Mouse (Mus musculus) C2C12 (cell line): Measurements from ENCODE around the gene Fam186b. TPM values are rescaled to one million over a fixed set of nuclear protein-coding genes. Genes with fewer than 3 reads are reported as not detected.
"Not testable (repeated sequence)": the region's sequence is repeated elsewhere in the genome, so short reads cannot be mapped to it uniquely, and the experiment has no call there.

Source experiments
- H3K27me3 ChIP-seq: one replicate; pipeline ENCODE4 v1.6.1; 2011; ENCODE audit not compliant: control insufficient read depth, insufficient read depth, insufficient read length
- H3K36me3 ChIP-seq: one replicate; pipeline ENCODE4 v1.6.1; 2011; ENCODE audit not compliant: control insufficient read depth, insufficient read depth
- H3K4me3 ChIP-seq: one replicate; pipeline ENCODE4 v1.5.1; 2011; ENCODE audit warnings: mild to moderate bottlenecking, control low read depth; ENCODE audit not compliant: poor library complexity, insufficient read depth, severe bottlenecking
- H3K79me2 ChIP-seq: one replicate; pipeline ENCODE4 v1.6.1; 2011; ENCODE audit not compliant: control insufficient read depth, insufficient read depth
- H3K79me3 ChIP-seq: one replicate; pipeline ENCODE4 v1.6.1; 2011; ENCODE audit warnings: low read depth, control low read depth
- H3ac ChIP-seq: one replicate; pipeline ENCODE3; 2011; ENCODE audit warnings: low read depth; ENCODE audit not compliant: control insufficient read depth, insufficient read length
- CEBPB ChIP-seq: IDR thresholded peaks from one replicate; pipeline ENCODE4 v1.6.1; 2011; ENCODE audit warnings: low read depth, mild to moderate bottlenecking, control low read depth, moderate library complexity
- CTCF ChIP-seq: IDR thresholded peaks from one replicate; pipeline ENCODE4 v1.5.1; 2011; ENCODE audit not compliant: control insufficient read depth, insufficient read depth, insufficient read length
- FOSL1 ChIP-seq: IDR thresholded peaks from one replicate; pipeline ENCODE4 v1.8.0; 2011; ENCODE audit warnings: mild to moderate bottlenecking, low read length; ENCODE audit not compliant: poor library complexity, insufficient read depth, severe bottlenecking
- MAX ChIP-seq: IDR thresholded peaks from one replicate; pipeline ENCODE4 v1.6.1; 2011; ENCODE audit warnings: mild to moderate bottlenecking, control low read depth
- MYOD1 ChIP-seq: IDR thresholded peaks from one replicate; pipeline ENCODE4 v1.6.1; 2011; ENCODE audit warnings: low read depth; ENCODE audit not compliant: control insufficient read depth, insufficient read length
- MYOG ChIP-seq: IDR thresholded peaks from one replicate; pipeline ENCODE4 v1.6.1; 2011; ENCODE audit not compliant: control insufficient read depth, insufficient read length; ENCODE audit errors: extremely low read depth
- USF1 ChIP-seq: IDR thresholded peaks from one replicate; pipeline ENCODE4 v1.6.1; 2011; ENCODE audit warnings: low read depth, mild to moderate bottlenecking, control low read depth, moderate library complexity
- polyA plus RNA-seq: library from polyadenylated mRNA; unstranded; fragments of >200 nt; fragmentation: generic; extraction: Trizol; gene quantifications from one replicate; pipeline ENCODE4 v1.2.1, GENCODE M21; 2012; ENCODE audit warnings: missing spikeins

Gene Fam186b
- polyA plus RNA-seq, 1 experiment: not detected

DNA sequence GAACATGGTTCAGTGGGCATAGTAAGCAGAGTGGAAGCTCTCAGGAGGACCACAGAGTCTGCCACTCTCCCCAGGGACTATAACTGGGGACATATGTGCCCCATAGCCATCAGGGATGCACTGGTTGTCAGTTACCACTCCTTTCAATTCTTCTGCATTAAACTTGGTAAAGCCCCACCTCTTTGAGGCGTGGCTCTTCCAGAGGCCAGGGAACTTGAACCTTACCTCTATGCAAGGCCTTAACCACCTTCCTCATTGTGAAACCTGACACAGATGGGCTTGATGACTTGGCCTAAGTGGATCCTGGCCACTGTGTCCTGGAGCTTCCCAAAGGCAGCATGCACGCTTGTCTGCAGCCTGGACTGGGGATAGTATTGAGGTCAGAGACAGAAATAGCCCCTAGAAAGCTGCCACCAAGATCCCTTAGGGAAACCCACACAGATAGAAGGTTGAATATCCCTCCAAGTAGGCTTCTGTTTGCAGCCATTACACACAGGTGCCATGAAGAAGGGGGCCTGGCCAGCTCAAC, 41.1 kb downstream of the Fam186b start:
- TF ChIP-seq CEBPB (no peak), CTCF (no peak), USF1 (no peak)
- H3K27me3 ChIP-seq: no peaks in the 10 kb centered on the region
- peaks cover 3% of the 10 kb centered on the region for H3K79me3 ChIP-seq
- H3K36me3 ChIP-seq: peaks cover 5% of the 10 kb centered on the region
- H3K4me3 ChIP-seq: no peak overlapping the region
- H3K79me2 ChIP-seq: peaks cover 19% of the 10 kb centered on the region
- no peak overlapping the region for H3ac ChIP-seq

- peaks cover 25% of the 10 kb centered on the region for H3K79me2 ChIP-seq
- no peak for TF ChIP-seq USF1
- no peak for TF ChIP-seq MAX
- no peak for TF ChIP-seq FOSL1
- no peak for TF ChIP-seq MYOD1
- no peak for TF ChIP-seq CTCF
- TF ChIP-seq CEBPB: no peak
- TF ChIP-seq MYOG: no peak
- no peak overlapping the region for H3K4me3 ChIP-seq
- H3K79me3 ChIP-seq: peaks cover 3% of the 10 kb centered on the region
- peaks cover 8% of the 10 kb centered on the region for H3K36me3 ChIP-seq
- no peaks in the 10 kb centered on the region for H3K27me3 ChIP-seq
- no peak overlapping the region for H3ac ChIP-seq
These were observed 41.9 kb downstream of the Fam186b start for GRCm38 (mm10) chr15:99253772-99254171.

DNA sequence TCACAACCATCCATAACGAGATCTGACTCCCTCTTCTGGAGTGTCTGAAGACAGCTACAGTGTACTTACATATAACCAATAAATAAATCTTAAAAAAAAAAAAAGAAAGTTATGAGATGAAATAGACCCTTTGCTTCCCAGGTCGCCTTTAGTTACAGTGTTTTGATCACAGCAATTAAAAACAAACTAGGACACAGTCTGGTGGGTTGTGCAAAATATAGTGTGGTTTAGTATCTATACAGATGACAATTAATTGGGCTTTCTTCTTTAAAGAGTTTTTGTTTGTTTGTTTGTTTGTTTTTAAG, 42.6 kb downstream of the Fam186b start:
- H3ac ChIP-seq, H3K27me3 ChIP-seq, H3K4me3 ChIP-seq, H3K79me3 ChIP-seq: not testable (repeated sequence)
- peaks cover 14% of the 10 kb centered on the region for H3K36me3 ChIP-seq
- peaks cover 25% of the 10 kb centered on the region for H3K79me2 ChIP-seq

GRCm38 (mm10) chr15:99252381-99253174, 43.1 kb downstream of the Fam186b start:
- peak overlapping the region; percentile 63 for H3ac ChIP-seq
- peaks cover 3% of the 10 kb centered on the region for H3K79me3 ChIP-seq
- TF ChIP-seq FOSL1 (no peak), CTCF (no peak), CEBPB (no peak), MYOG (no peak), MYOD1 (no peak), MAX (no peak), USF1 (no peak)
- H3K27me3 ChIP-seq: no peaks in the 10 kb centered on the region
- peak overlapping the region; percentile 66 for H3K4me3 ChIP-seq
- peaks cover 25% of the 10 kb centered on the region for H3K79me2 ChIP-seq
- peaks cover 20% of the 10 kb centered on the region for H3K36me3 ChIP-seq

- H3ac ChIP-seq: peak within 1 kb of the TSS; percentile 67
- peaks cover 3% of the 10 kb centered on the region for H3K79me3 ChIP-seq
- peak within 1 kb of the TSS; percentile 66 for H3K4me3 ChIP-seq
- H3K27me3 ChIP-seq: no peaks in the 10 kb centered on the region
- H3K79me2 ChIP-seq: peaks cover 25% of the 10 kb centered on the region
- peaks cover 27% of the 10 kb centered on the region for H3K36me3 ChIP-seq
- TF ChIP-seq MAX (peak; percentile 78), MYOG (no peak)
These were observed 43.9 kb downstream of the Fam186b start, which contains the start of gene Mcrs1 for GRCm38 (mm10) chr15:99251626-99252380. TSS of gene Mcrs1 (minus strand) at chr15:99251961.

GRCm38 (mm10) chr15:99251111-99251510, 44.6 kb downstream of the Fam186b start:
- Histone ChIP-seq H3K79me2 (peaks cover 25% of the 10 kb centered on the region), H3ac (peak overlapping the region; percentile 67), H3K36me3 (peaks cover 34% of the 10 kb centered on the region), H3K4me3 (peak overlapping the region; percentile 66)
- H3K79me3 ChIP-seq, H3K27me3 ChIP-seq: not testable (repeated sequence)
